Mouse (Mus musculus) liver, embryonic 15.5 days (tissue): ENCODE measurements around the gene Foxo4. TPM values are rescaled to one million over a fixed set of nuclear protein-coding genes. Genes with fewer than 3 reads are reported as not detected.

Experiments
- ATAC-seq: fragments of 200-750 bp; cut with Nextera tagmentation; 2 replicates; pipeline ENCODE4 v1.8.0; 2017; ENCODE audit warnings: moderate number of reproducible peaks, mild to moderate bottlenecking, moderate library complexity; ENCODE audit not compliant: insufficient read depth
- H3K27ac ChIP-seq: fragments of 300-500 bp; sonication (generic); replicated peaks from 2 replicates; pipeline ENCODE4 v1.5.1; 2015; ENCODE audit warnings: mild to moderate bottlenecking, inconsistent platforms
- H3K27me3 ChIP-seq: fragments of 300-500 bp; sonication (generic); 2 replicates; pipeline ENCODE4 v1.6.1; 2015; ENCODE audit warnings: mild to moderate bottlenecking, inconsistent platforms
- H3K36me3 ChIP-seq: fragments of 300-500 bp; sonication (generic); replicated peaks from 2 replicates; pipeline ENCODE4 v1.6.1; 2015; ENCODE audit warnings: moderate library complexity, mild to moderate bottlenecking, inconsistent platforms
- H3K4me1 ChIP-seq: fragments of 300-500 bp; sonication (generic); replicated peaks from 2 replicates; pipeline ENCODE4 v1.6.1; 2015; ENCODE audit warnings: inconsistent platforms
- H3K4me2 ChIP-seq: fragments of 300-500 bp; sonication (generic); 2 replicates; pipeline ENCODE4 v1.6.1; 2015; ENCODE audit warnings: moderate library complexity, mild to moderate bottlenecking, inconsistent platforms
- H3K4me3 ChIP-seq: fragments of 300-500 bp; sonication (generic); replicated peaks from 2 replicates; pipeline ENCODE4 v1.5.1; 2015; ENCODE audit warnings: mild to moderate bottlenecking, inconsistent platforms
- H3K9ac ChIP-seq: fragments of 300-500 bp; sonication (generic); 2 replicates; pipeline ENCODE4 v1.6.1; 2015; ENCODE audit warnings: moderate library complexity, mild to moderate bottlenecking, inconsistent platforms
- H3K9me3 ChIP-seq: fragments of 300-500 bp; sonication (generic); replicated peaks from 2 replicates; pipeline ENCODE4 v1.6.1; 2016; ENCODE audit warnings: inconsistent platforms
- WGBS: fragments of 180-500 bp; shearing (Covaris S2); methylation state at CpG from one replicate; pipeline ENCODE4 v1.1.7; 2015; ENCODE audit warnings: mixed read lengths; ENCODE audit not compliant: insufficient replicate concordance; 5-methylcytosine and 5-hydroxymethylcytosine counted together
- polyA plus RNA-seq: library from polyadenylated mRNA; unstranded; fragments of >200 nt; fragmentation: Nextera tagmentation; extraction: Ambion mirVana; gene quantifications from 2 replicates; pipeline ENCODE4 v1.2.1, GENCODE M21; 2015

Gene Foxo4
- polyA plus RNA-seq = 1.5 TPM in 2 replicates

DNA sequence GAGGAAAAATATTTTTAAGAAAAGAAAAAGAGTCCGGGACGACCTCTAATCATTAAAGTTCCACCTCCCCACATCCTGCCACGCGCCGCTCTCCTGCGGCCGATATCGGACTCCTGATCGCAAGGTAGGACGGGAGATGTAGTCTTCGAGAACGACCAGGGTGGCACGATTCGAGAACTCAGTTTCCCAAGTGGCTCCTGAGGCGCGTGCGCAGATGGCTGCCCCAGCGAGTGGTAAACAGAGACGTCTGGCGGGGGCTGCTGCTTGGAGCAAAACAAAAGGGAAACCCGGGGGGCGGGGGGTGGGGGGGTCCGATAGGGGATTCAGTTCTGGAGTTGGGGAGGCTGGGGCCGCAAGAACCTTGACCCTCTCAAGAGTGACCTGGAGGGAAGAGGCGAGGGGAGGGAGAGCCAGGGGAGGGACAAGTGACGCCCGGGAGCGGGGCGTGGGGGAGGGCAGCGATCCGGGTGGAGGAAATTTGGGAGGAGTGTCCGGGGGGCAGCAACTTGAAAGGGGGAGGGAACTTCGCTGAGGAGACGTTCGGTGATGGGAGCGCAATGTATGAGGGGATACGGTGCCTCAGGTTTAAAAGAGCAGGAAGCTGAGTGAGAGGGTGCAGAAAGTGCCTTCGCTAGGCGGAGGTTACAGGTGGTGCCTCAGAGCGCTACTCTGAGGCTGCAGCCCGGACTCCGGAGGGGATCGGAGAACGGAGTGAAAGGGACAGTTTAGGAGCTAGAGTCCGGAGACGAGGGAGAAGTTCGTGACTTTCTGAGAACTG lies at the start of gene Foxo4:
Gene Foxo4, plus strand, starts transcription at position 577 of the 778 bp plus-strand sequence.
- ATAC-seq = peak; percentile 92
- H3K36me3 ChIP-seq = peaks cover 19% of the 10 kb centered on the region
- 16% methylated on average over 47 of the region's 47 CpGs for WGBS
- H3K27ac ChIP-seq = peak within 1 kb of the TSS; percentile 73
- H3K9me3 ChIP-seq = no peaks in the 10 kb centered on the region
- H3K4me2 ChIP-seq = peak within 1 kb of the TSS; percentile 74
- H3K9ac ChIP-seq = peak within 1 kb of the TSS; percentile 75
- H3K27me3 ChIP-seq = peaks cover 10% of the 10 kb centered on the region
- peak within 1 kb of the TSS; percentile 70 for H3K4me3 ChIP-seq
- peaks cover 16% of the 10 kb centered on the region for H3K4me1 ChIP-seq

GRCm38 (mm10) chrX:101221834-101222795 lies 32.2 kb upstream of the Foxo4 start, which contains the start of gene Snx12:
Snx12 (minus strand) TSS chrX:101222563.
- WGBS = 19% methylated on average over 55 of the region's 55 CpGs
- H3K4me1 ChIP-seq = no peaks in the 10 kb centered on the region; the same call in 1 of the 2 replicates
- peak; percentile 96 for ATAC-seq
- no peaks in the 10 kb centered on the region for H3K36me3 ChIP-seq
- H3K9ac ChIP-seq = peak within 1 kb of the TSS; percentile 54
- no peaks in the 10 kb centered on the region for H3K9me3 ChIP-seq
- H3K27ac ChIP-seq = peak within 1 kb of the TSS; percentile 64
- peaks cover 10% of the 10 kb centered on the region for H3K27me3 ChIP-seq
- H3K4me3 ChIP-seq = peak within 1 kb of the TSS; percentile 68
- H3K4me2 ChIP-seq = peak within 1 kb of the TSS; percentile 72

DNA sequence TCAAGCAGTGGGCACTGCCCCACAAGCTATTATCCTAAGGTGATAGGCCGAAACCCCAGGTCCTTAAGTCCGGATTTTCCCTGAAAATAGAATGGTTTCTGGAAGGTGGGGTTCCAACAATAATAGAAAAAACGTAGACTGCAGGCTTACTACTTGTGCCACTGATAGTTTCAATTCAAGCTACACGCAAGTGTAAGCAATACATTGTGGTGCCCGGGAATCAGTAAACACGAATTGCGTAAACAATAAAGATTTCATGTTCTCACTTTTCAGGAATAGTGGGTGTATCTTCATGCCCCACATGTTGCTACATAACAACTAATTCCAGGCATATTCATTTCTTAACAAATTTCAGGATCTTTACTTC lies 31.5 kb upstream of the Foxo4 start:
- Histone ChIP-seq H3K9me3 (no peaks in the 10 kb centered on the region), H3K4me3 (peak overlapping the region; percentile 68), H3K36me3 (no peaks in the 10 kb centered on the region), H3K4me2 (peak overlapping the region; percentile 72), H3K27ac (no peak overlapping the region), H3K9ac (no peak overlapping the region; the same call in 1 of the 2 replicates), H3K4me1 (no peaks in the 10 kb centered on the region; the same call in 1 of the 2 replicates), H3K27me3 (peaks cover 10% of the 10 kb centered on the region)
- no peak for ATAC-seq
- 27% methylated on average over 7 of the region's 7 CpGs for WGBS

GRCm38 (mm10) chrX:101245011-101245410 lies 9.3 kb upstream of the Foxo4 start:
- H3K36me3 ChIP-seq = no peaks in the 10 kb centered on the region
- no peak overlapping the region for H3K4me3 ChIP-seq
- no peak overlapping the region for H3K9ac ChIP-seq
- 17% methylated on average over 1 of the region's 1 CpGs for WGBS
- no peak for ATAC-seq
- no peaks in the 10 kb centered on the region for H3K9me3 ChIP-seq
- H3K27me3 ChIP-seq = peaks cover 31% of the 10 kb centered on the region
- H3K27ac ChIP-seq = no peak overlapping the region
- H3K4me2 ChIP-seq = no peak overlapping the region
- H3K4me1 ChIP-seq = no peaks in the 10 kb centered on the region

DNA sequence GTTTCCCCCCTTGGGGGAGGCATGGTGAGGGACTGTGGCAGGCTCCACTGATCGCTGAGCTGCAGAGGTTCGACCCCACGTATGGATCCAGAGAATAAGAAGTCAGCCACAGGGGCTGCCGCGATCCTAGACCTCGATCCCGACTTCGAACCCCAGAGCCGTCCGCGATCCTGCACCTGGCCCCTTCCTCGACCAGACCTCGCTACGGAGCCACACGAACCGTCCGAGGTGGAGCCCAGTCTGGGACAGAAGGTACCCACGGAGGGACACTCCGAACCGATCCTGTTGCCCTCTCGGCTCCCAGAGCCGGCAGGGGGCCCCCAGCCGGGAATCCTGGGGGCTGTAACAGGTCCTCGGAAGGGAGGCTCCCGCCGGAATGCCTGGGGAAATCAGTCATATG lies 412 bp downstream of the Foxo4 start:
- Histone ChIP-seq H3K4me3 (peak overlapping the region; percentile 70), H3K27me3 (peaks cover 6% of the 10 kb centered on the region; the same call in 1 of the 2 replicates), H3K9ac (peak overlapping the region; percentile 75), H3K27ac (peak overlapping the region; percentile 73), H3K9me3 (no peaks in the 10 kb centered on the region), H3K4me1 (peaks cover 16% of the 10 kb centered on the region), H3K4me2 (peak overlapping the region; percentile 74), H3K36me3 (peaks cover 23% of the 10 kb centered on the region)
- 9% methylated on average over 26 of the region's 26 CpGs for WGBS
- peak; percentile 33 for ATAC-seq

DNA sequence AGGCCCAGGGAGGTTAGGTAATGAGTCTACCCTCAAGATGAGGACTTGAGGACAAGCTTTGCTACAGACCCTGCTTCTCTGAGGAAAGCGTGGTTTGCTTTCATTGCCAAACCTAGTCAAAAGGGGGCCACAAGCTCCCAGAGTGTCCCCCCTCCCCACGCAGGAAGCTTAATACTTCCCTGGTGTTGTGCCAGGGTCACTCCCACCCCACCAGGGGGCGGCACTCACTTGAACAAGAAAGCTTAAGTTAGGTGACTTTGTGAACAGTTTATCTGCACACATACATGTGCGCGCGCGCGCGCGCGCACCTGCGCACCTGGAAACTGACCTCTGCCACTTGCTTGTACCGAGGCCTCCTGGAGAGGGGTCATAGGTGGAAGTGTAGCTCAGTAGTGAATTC lies 2.3 kb downstream of the Foxo4 start:
- no peaks in the 10 kb centered on the region for H3K9me3 ChIP-seq
- H3K4me3 ChIP-seq = no peak overlapping the region
- no peak for ATAC-seq
- peaks cover 5% of the 10 kb centered on the region; the same call in 1 of the 2 replicates for H3K27me3 ChIP-seq
- 82% methylated on average over 13 of the region's 13 CpGs for WGBS
- H3K27ac ChIP-seq = no peak overlapping the region
- peaks cover 27% of the 10 kb centered on the region for H3K4me1 ChIP-seq
- peaks cover 23% of the 10 kb centered on the region for H3K36me3 ChIP-seq
- H3K4me2 ChIP-seq = peak overlapping the region; percentile 74; the same call in 1 of the 2 replicates
- no peak overlapping the region for H3K9ac ChIP-seq

DNA sequence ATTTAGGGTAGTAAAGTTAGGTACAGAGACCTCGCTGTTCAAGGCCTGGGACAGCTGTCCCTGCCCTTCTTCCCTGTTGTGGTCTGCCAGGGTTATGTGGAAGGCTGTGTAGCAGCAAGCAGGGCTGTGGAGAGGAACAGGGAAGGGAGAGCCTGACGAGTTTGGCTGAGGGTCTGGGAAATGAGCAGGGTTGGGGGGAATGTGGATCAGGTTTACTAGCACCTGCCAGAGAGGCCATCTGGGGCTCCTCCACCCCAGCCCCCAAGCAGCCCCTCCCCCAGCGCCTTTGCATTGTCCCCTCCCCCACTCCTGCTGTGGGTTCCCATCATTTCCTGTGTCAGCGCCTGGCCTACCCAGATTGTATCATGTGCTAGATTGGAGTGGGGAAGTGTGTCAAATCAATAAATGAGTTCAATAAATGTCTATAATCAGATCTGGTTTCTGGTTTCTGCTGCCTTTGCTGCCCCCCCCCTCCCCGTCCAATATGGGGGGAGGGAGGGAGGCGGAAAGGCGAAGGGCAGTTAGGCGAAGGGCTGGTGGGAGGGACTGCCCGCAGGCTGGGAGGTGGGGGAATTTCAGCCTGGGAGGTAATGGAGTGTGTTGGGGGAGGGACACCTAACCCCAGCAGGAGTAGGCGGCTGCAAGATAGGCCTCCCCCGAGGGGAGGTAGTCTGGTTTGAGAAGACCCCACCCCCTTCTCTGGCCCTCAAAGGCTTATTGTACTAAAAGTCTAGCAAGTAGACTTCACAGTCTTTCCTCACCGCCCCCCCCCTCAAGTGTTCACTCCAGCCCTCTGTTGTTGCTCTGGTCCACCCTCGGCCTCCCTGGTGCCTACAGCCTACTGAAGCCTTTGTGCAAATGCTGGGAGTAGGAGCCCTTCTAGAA lies 6.4 kb downstream of the Foxo4 start:
- 24% methylated on average over 12 of the region's 13 CpGs for WGBS
- Histone ChIP-seq H3K27ac (0 out of 2 replicates have a peak overlapping the region, but pooled peaks have one; percentile 6), H3K4me2 (no peak overlapping the region), H3K27me3 (peaks cover 5% of the 10 kb centered on the region; the same call in 1 of the 2 replicates), H3K9me3 (no peaks in the 10 kb centered on the region), H3K4me3 (no peak overlapping the region), H3K9ac (no peak overlapping the region), H3K36me3 (peaks cover 23% of the 10 kb centered on the region), H3K4me1 (peaks cover 19% of the 10 kb centered on the region)
- ATAC-seq = 0 out of 2 replicates have a peak, but pooled peaks have one; percentile 8

- no peak for ATAC-seq
- Histone ChIP-seq H3K36me3 (peaks cover 7% of the 10 kb centered on the region; the same call in 1 of the 2 replicates), H3K27ac (no peak within 1 kb of the TSS), H3K9me3 (no peaks in the 10 kb centered on the region), H3K4me1 (peaks cover 11% of the 10 kb centered on the region; the same call in 1 of the 2 replicates), H3K4me3 (no peak within 1 kb of the TSS), H3K9ac (no peak within 1 kb of the TSS), H3K4me2 (no peak within 1 kb of the TSS), H3K27me3 (0 out of 2 replicates have a peak, but pooled peaks cover 13% of the 10 kb centered on the region)
- WGBS = 47% methylated on average over 1 of the region's 1 CpGs
These were observed 9.6 kb downstream of the Foxo4 start, which contains the start of gene Gm614 for GRCm38 (mm10) chrX:101263892-101264291. Gm614 (minus strand) TSS chrX:101263992.

DNA sequence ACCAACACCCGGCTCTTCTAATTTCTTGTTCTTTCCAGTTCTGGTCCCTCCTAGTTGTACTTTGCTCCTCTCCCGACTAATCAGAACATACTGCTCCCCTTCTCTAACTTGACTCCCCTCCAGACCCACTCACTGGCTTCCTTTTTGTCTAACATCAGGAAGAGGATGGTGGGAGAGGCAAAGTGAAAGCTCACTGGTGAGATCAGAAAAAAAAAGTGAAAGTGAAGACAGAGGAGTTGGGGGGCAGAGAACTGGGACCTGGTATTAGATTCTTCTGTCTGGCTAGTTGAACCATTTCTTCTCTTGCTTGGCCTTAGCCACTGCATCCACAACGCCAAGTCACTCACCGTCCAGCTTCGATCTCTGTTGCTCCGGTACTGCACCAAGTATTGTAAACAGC lies 12.3 kb downstream of the Foxo4 start:
- Histone ChIP-seq H3K4me3 (no peak overlapping the region), H3K27ac (no peak overlapping the region), H3K4me1 (no peaks in the 10 kb centered on the region), H3K9ac (no peak overlapping the region), H3K36me3 (no peaks in the 10 kb centered on the region), H3K27me3 (0 out of 2 replicates have a peak, but pooled peaks cover 14% of the 10 kb centered on the region), H3K4me2 (no peak overlapping the region), H3K9me3 (no peaks in the 10 kb centered on the region)
- WGBS = 72% methylated on average over 6 of the region's 6 CpGs
- ATAC-seq = no peak
